Mouse (Mus musculus): ENCODE measurements around the gene Cxcl12. TPM values are rescaled to one million over a fixed set of nuclear protein-coding genes. Genes with fewer than 3 reads are reported as not detected.

Gene Cxcl12
- polyA plus RNA-seq, 1 experiment from 2014 or later = 144 TPM

DNA sequence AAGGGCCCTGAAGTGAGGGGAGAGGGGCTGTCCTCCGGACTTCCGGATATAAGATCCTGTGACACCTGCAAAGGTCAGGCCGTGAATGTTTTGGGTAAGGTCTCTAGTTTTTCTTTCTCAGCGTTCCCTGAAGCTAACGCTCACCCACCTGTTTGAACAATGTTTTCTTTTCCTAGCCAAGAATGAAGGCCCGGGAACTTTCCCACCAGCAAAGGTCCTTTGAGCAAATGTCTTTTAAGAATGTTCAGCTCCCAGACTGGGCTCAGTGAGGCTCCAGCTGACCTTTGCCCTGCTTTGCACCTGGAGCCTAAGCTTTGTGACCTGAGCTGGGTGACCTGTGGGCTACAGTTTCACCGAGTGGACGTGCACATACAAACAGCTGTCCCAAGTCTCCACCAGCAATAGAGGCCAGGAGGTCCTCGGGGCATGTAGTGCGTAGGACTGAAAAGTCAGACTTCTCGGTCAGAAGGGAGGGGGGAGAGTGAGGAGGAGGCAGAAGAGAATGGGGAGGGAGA lies 52.6 kb downstream of the Cxcl12 start:
- no peaks in the 10 kb centered on the region for H3K36me3 ChIP-seq (ENCODE audit: control insufficient read depth, insufficient read depth, low read length)
- no peak overlapping the region for H3K27ac ChIP-seq (replicated peaks in 1 of 2; ENCODE audit: control insufficient read depth in 1 of 2, insufficient read depth in 1 of 2, low read depth in 2 of 2, low read length in 2 of 2)
- H3K4me2 ChIP-seq (ENCODE audit: low read length) = no peak overlapping the region
- H3K4me1 ChIP-seq (ENCODE audit: control insufficient read depth in 2 of 2, insufficient read depth in 2 of 2, low read length in 2 of 2) = peaks cover 4 to 5% of the 10 kb centered on the region in 2 experiments; a peak in 1 of 4 replicates
- H3K9ac ChIP-seq (ENCODE audit: low read length) = no peak overlapping the region
- H3K4me3 ChIP-seq (ENCODE audit: control insufficient read depth in 1 of 2, insufficient read depth in 1 of 2, low read depth in 1 of 2, low read length in 2 of 2) = no peak overlapping the region
- H3K9me3 ChIP-seq (ENCODE audit: control insufficient read depth, low read length) = no peaks in the 10 kb centered on the region
- no peak for ATAC-seq (ENCODE audit: insufficient number of reproducible peaks, insufficient read depth, low FRiP score, low read depth)
- H3K27me3 ChIP-seq (ENCODE audit: control insufficient read depth, insufficient read depth, low read length) = no peaks in the 10 kb centered on the region
- 89% methylated on average over 11 of the region's 11 CpGs for WGBS
